Mouse (Mus musculus) midbrain, embryonic 11.5 days (tissue): Measurements from ENCODE around the gene Otx2. TPM values are rescaled to one million over a fixed set of nuclear protein-coding genes. Genes with fewer than 3 reads are reported as not detected.

ENCODE experiments used
- ATAC-seq: fragments of 200-750 bp; cut with Nextera tagmentation; 2 replicates; pipeline ENCODE4 v1.8.0; 2017; ENCODE audit warnings: moderate TSS enrichment, moderate library complexity; ENCODE audit not compliant: low FRiP score
- DNase-seq: peaks from one replicate; pipeline ENCODE4 v3.0.0; 2015; ENCODE audit warnings: low spot score; ENCODE audit errors: missing footprints
- H3K27ac ChIP-seq: fragments of 300-500 bp; sonication (generic); 2 replicates; pipeline ENCODE4 v1.5.1; 2014; ENCODE audit warnings: low read depth, low read length
- H3K27me3 ChIP-seq: fragments of 300-500 bp; sonication (generic); 2 replicates; pipeline ENCODE4 v1.6.1; 2014; ENCODE audit warnings: mild to moderate bottlenecking, low read length, moderate library complexity, mixed read lengths; ENCODE audit not compliant: control insufficient read depth, insufficient read depth
- H3K36me3 ChIP-seq: fragments of 300-500 bp; sonication (generic); 2 replicates; pipeline ENCODE4 v1.6.1; 2014; ENCODE audit warnings: mild to moderate bottlenecking, low read length, moderate library complexity, mixed read lengths; ENCODE audit not compliant: control insufficient read depth, insufficient read depth
- H3K4me1 ChIP-seq: fragments of 300-500 bp; sonication (generic); 2 replicates; pipeline ENCODE4 v1.6.1; 2014; ENCODE audit warnings: low read length; ENCODE audit not compliant: control insufficient read depth, insufficient read depth
- H3K4me2 ChIP-seq: fragments of 300-500 bp; sonication (generic); 2 replicates; pipeline ENCODE4 v1.6.1; 2014; ENCODE audit warnings: mild to moderate bottlenecking, moderate library complexity
- H3K4me3 ChIP-seq: fragments of 300-500 bp; sonication (generic); 2 replicates; pipeline ENCODE4 v1.5.1; 2014; ENCODE audit warnings: low read depth, low read length
- H3K9ac ChIP-seq: fragments of 300-500 bp; sonication (generic); 2 replicates; pipeline ENCODE4 v1.6.1; 2014; ENCODE audit warnings: low read length
- H3K9me3 ChIP-seq: fragments of 300-500 bp; sonication (generic); 2 replicates; pipeline ENCODE4 v1.6.1; 2016; ENCODE audit warnings: low read length; ENCODE audit not compliant: control insufficient read depth
- WGBS: fragments of 180-500 bp; shearing (Covaris S2); extraction: QIAGEN DNeasy Blood & Tissue Kit; methylation state at CpG from one replicate; pipeline ENCODE4 v1.1.7; 2014; 5-methylcytosine and 5-hydroxymethylcytosine counted together
- polyA plus RNA-seq: library from polyadenylated mRNA; unstranded; fragments of >200 nt; fragmentation: Nextera tagmentation; extraction: Ambion mirVana; gene quantifications from 2 replicates; pipeline ENCODE4 v1.2.1, GENCODE M21; 2014

Otx2 gene
- polyA plus RNA-seq, 1 experiment from 2014 or later: 230 TPM

DNA sequence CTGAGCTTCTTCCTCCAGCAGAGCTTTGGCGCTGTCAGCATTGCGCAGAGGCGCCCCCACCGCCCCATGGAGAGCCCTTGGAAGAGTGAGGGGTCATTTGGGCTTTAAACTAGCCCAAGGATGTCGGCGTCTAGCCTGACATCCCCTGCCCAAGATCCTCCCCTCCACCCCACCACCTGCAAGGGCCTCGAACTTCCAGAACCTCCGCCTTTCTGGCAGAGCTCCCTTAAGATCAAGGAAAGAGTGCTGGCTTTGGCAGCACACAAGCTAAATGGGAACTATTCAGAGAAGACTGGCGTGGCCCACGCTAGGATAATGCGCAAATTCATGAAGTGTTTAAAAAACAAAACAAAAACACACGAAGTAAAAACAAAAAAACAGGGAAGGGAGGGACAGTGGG is 21.4 kb downstream of the Otx2 start:
- peak overlapping the region; percentile 22; the same call in 1 of the 2 replicates for H3K9ac ChIP-seq
- peaks cover 44% of the 10 kb centered on the region for H3K4me1 ChIP-seq
- ATAC-seq (peak; percentile 4; the same call in 1 of the 2 replicates), DNase-seq (peak; percentile 93)
- H3K4me2 ChIP-seq: peak overlapping the region; percentile 38; the same call in 1 of the 2 replicates
- H3K27me3 ChIP-seq: peaks cover 4% of the 10 kb centered on the region; the same call in 1 of the 2 replicates
- 15% methylated on average over 12 of the region's 12 CpGs for WGBS
- H3K9me3 ChIP-seq: no peaks in the 10 kb centered on the region
- peak overlapping the region; percentile 26; the same call in 1 of the 2 replicates for H3K27ac ChIP-seq
- no peaks in the 10 kb centered on the region for H3K36me3 ChIP-seq
- no peak overlapping the region for H3K4me3 ChIP-seq

DNA sequence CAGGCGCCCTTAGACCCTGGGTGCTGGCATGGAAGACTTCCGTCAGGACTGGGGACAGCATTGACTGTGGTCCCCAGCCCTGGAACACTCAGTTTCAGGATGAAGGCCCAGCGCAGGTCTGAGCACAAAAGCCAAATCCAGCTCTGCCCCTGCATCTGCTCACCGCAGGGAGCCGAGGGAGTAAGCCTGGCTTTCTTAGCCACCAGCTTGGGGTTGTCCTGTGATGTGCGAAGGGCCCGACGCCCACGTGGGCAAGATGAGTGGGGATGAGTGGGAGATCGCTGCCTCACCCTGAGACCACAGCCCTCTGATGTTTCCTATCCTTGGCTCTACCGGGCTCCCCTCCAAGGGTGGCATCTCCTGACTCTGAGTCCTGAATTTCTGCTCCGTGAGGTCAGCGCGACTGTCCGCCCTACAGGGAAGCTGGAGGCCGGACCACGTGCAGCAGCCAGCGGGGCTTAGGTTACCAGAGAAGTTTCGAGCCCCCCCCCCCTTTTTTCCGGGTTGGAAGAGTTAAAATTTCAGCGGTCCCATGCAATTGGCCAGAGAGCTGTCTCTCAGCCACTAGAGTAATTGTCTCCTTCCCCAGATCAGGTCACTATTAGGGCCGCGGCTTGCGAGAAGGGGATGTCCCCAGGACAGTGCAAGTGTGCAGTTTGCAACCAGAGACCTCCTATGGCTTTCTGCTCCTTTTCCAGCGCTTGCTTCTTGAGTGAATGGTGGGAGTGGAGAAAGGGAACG is 22.0 kb downstream of the Otx2 start:
- peak; percentile 57 for ATAC-seq
- no peaks in the 10 kb centered on the region for H3K9me3 ChIP-seq
- H3K9ac ChIP-seq: peak overlapping the region; percentile 45
- 4% methylated on average over 26 of the region's 26 CpGs for WGBS
- H3K4me3 ChIP-seq: peak overlapping the region; percentile 6; the same call in 1 of the 2 replicates
- peak; percentile 95 for DNase-seq
- H3K27ac ChIP-seq: no peak overlapping the region
- peaks cover 4% of the 10 kb centered on the region; the same call in 1 of the 2 replicates for H3K27me3 ChIP-seq
- H3K4me1 ChIP-seq: peaks cover 40% of the 10 kb centered on the region
- H3K4me2 ChIP-seq: peak overlapping the region; percentile 38
- no peaks in the 10 kb centered on the region for H3K36me3 ChIP-seq

DNA sequence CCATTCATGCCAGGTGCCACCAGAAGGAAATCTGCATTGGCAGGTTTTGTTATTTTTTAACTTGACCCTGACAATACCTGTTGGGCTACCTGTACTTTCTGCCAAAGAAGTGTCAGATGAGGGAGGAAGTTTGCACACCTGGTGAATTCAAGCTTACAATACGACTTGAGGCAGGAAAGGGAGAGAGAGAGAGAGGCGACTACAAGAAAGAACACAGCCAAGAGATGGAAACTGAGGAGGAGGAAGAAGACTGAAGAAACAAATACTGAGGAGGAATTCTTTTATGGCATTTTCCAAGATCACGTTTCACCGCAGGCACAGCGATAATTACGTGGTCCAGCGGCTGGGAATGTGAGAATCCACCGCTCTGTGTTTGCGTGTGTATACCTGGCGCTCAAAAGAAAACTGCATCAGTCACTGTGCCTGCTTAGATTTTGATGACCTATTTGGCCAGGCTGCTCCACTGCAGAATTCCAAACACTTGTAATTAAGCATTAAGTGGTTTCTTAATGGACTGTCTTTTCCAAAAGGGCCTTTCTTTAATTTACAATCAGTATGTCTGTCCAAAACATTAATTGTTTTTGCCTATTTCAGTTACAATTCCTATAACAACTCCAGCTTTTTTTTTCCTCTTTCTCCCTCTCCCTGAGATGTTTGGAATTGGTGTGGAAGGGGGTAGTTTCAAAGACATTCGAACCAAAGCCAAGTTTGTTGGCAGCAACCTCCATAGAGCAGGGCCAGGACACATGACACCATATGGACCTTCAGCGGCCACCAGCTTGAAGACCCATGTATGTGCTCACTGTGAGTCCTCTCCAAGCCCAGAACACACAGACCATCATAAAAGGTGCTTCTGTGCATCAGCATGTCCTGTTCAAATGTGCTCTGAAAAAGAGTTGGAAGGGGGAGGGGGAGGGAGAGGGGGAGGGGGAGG is 31.9 kb downstream of the Otx2 start:
- Histone ChIP-seq H3K4me1 (no peaks in the 10 kb centered on the region), H3K4me3 (no peak overlapping the region), H3K9ac (no peak overlapping the region), H3K9me3 (no peaks in the 10 kb centered on the region), H3K27me3 (no peaks in the 10 kb centered on the region), H3K4me2 (no peak overlapping the region), H3K27ac (no peak overlapping the region), H3K36me3 (no peaks in the 10 kb centered on the region)
- WGBS: 88% methylated on average over 12 of the region's 12 CpGs
- ATAC-seq (no peak), DNase-seq (peak; percentile 61)

GRCm38 (mm10) chr14:48633141-48633540 is 40.5 kb downstream of the Otx2 start:
- H3K27ac ChIP-seq: no peak overlapping the region
- WGBS: 89% methylated on average over 3 of the region's 3 CpGs
- H3K36me3 ChIP-seq: no peaks in the 10 kb centered on the region
- H3K27me3 ChIP-seq: no peaks in the 10 kb centered on the region
- no peak overlapping the region for H3K4me3 ChIP-seq
- H3K4me2 ChIP-seq: no peak overlapping the region
- H3K9ac ChIP-seq: no peak overlapping the region
- peak; percentile 57 for DNase-seq
- H3K4me1 ChIP-seq: no peaks in the 10 kb centered on the region
- H3K9me3 ChIP-seq: no peaks in the 10 kb centered on the region
- ATAC-seq: no peak

GRCm38 (mm10) chr14:48632335-48632734 is 41.3 kb downstream of the Otx2 start:
- no peak overlapping the region for H3K4me3 ChIP-seq
- H3K27me3 ChIP-seq: no peaks in the 10 kb centered on the region
- H3K9ac ChIP-seq: no peak overlapping the region
- H3K9me3 ChIP-seq: no peaks in the 10 kb centered on the region
- no peaks in the 10 kb centered on the region for H3K4me1 ChIP-seq
- H3K27ac ChIP-seq: no peak overlapping the region
- DNase-seq: peak; percentile 12
- no peak for ATAC-seq
- H3K36me3 ChIP-seq: no peaks in the 10 kb centered on the region
- WGBS: 91% methylated on average over 8 of the region's 8 CpGs
- H3K4me2 ChIP-seq: no peak overlapping the region

GRCm38 (mm10) chr14:48631486-48631885 is 42.1 kb downstream of the Otx2 start:
- no peaks in the 10 kb centered on the region for H3K27me3 ChIP-seq
- ATAC-seq (no peak), DNase-seq (peak; percentile 47)
- no peak overlapping the region for H3K9ac ChIP-seq
- no peaks in the 10 kb centered on the region for H3K4me1 ChIP-seq
- H3K36me3 ChIP-seq: no peaks in the 10 kb centered on the region
- no peak overlapping the region for H3K4me3 ChIP-seq
- no peaks in the 10 kb centered on the region for H3K9me3 ChIP-seq
- no peak overlapping the region for H3K27ac ChIP-seq
- 87% methylated on average over 2 of the region's 2 CpGs for WGBS
- H3K4me2 ChIP-seq: no peak overlapping the region

GRCm38 (mm10) chr14:48629404-48629803 is 44.2 kb downstream of the Otx2 start:
- Histone ChIP-seq H3K9ac (no peak overlapping the region), H3K9me3 (no peaks in the 10 kb centered on the region), H3K4me2 (no peak overlapping the region), H3K36me3 (no peaks in the 10 kb centered on the region), H3K4me3 (no peak overlapping the region), H3K27me3 (no peaks in the 10 kb centered on the region), H3K27ac (no peak overlapping the region), H3K4me1 (no peaks in the 10 kb centered on the region)
- 80% methylated on average over 9 of the region's 9 CpGs for WGBS
- peak; percentile 57 for DNase-seq
- ATAC-seq: no peak

- no peak overlapping the region for H3K4me2 ChIP-seq
- WGBS: 83% methylated on average over 4 of the region's 4 CpGs
- H3K27me3 ChIP-seq: no peaks in the 10 kb centered on the region
Observed at GRCm38 (mm10) chr14:48626271-48626670, 47.3 kb downstream of the Otx2 start.

DNA sequence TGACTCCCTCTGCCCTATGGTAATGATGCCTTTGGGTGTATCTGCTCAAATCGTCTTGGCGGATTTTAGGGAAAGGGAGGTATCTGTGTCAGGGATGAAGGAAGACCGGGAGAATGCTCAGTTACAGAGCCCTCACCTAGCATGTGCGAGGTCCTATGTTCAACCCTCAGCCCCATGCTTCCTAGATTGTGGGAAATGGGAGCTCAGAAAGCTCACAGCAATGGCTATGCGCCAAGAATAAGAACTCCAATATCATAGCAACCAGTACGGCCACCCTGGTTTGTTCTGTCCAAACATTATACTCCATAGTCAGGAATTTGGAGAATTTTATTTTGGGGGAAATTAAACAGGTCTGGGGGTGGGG is 48.3 kb downstream of the Otx2 start:
- Histone ChIP-seq H3K36me3 (no peaks in the 10 kb centered on the region), H3K4me3 (no peak overlapping the region), H3K4me1 (no peaks in the 10 kb centered on the region), H3K9ac (no peak overlapping the region), H3K9me3 (0 out of 2 replicates have a peak, but pooled peaks cover 2% of the 10 kb centered on the region), H3K4me2 (no peak overlapping the region), H3K27me3 (no peaks in the 10 kb centered on the region), H3K27ac (no peak overlapping the region)
- no peak for DNase-seq
- 73% methylated on average over 6 of the region's 6 CpGs for WGBS
- ATAC-seq: no peak

More at GRCm38 (mm10) chr14:48626271-48626670, 47.3 kb downstream of the Otx2 start:
- Histone ChIP-seq H3K36me3 (no peaks in the 10 kb centered on the region), H3K4me1 (no peaks in the 10 kb centered on the region), H3K9me3 (no peaks in the 10 kb centered on the region), H3K9ac (no peak overlapping the region), H3K4me3 (no peak overlapping the region), H3K27ac (no peak overlapping the region)
- no peak for DNase-seq
- no peak for ATAC-seq
